Mouse (Mus musculus) MEL (cell line): ENCODE measurements around the gene Zc3h12d. TPM values are rescaled to one million over a fixed set of nuclear protein-coding genes. Genes with fewer than 3 reads are reported as not detected.

ENCODE experiments used
- DNase-seq: peaks from one replicate; pipeline ENCODE4 v3.0.0; 2011; ENCODE audit warnings: low read depth, low spot score
- H3K27ac ChIP-seq: 2 replicates; pipeline ENCODE4 v1.5.1; 2012; ENCODE audit warnings: low read depth, mild to moderate bottlenecking, control low read depth, low read length, moderate library complexity; ENCODE audit not compliant: control insufficient read depth
- H3K27me3 ChIP-seq, 2 experiments: fragments of 150-350 bp in 1 of 2; sonication (generic) in 1 of 2; 2 replicates each; pipeline ENCODE4 v1.6.1; 2012; ENCODE audit warnings: low read length in 2 of 2, mild to moderate bottlenecking in 2 of 2, improper control_type of control experiment in 1 of 2, moderate library complexity in 1 of 2; ENCODE audit not compliant: insufficient read depth in 2 of 2, control insufficient read depth in 1 of 2
- H3K36me3 ChIP-seq, 2 experiments: 2 replicates each; pipeline ENCODE4 v1.6.1; 2012 to 2014; ENCODE audit warnings: low read length in 2 of 2, improper control_type of control experiment in 1 of 2, inconsistent platforms in 1 of 2, mild to moderate bottlenecking in 1 of 2; ENCODE audit not compliant: insufficient read depth in 2 of 2, control insufficient read depth in 1 of 2
- H3K4me1 ChIP-seq, 2 experiments: fragments of 150-350 bp in 1 of 2; sonication (generic) in 1 of 2; 2 replicates each; pipeline ENCODE4 v1.6.1; 2012; ENCODE audit warnings: low read length in 2 of 2, improper control_type of control experiment in 1 of 2, mild to moderate bottlenecking in 1 of 2; ENCODE audit not compliant: insufficient read depth in 2 of 2, control insufficient read depth in 1 of 2
- H3K4me3 ChIP-seq, 2 experiments: fragments of 150-350 bp in 1 of 2; sonication (generic) in 1 of 2; 2 replicates each; pipeline ENCODE4 v1.5.1; 2012; ENCODE audit warnings: low read depth in 2 of 2, low read length in 2 of 2, mild to moderate bottlenecking in 2 of 2, moderate library complexity in 2 of 2, control low read depth in 1 of 2, improper control_type of control experiment in 1 of 2; ENCODE audit not compliant: control insufficient read depth in 1 of 2, insufficient read depth in 1 of 2
- H3K79me2 ChIP-seq: 2 replicates; pipeline ENCODE4 v1.6.1; 2012; ENCODE audit warnings: mild to moderate bottlenecking, low read length, moderate library complexity; ENCODE audit not compliant: control insufficient read depth, poor library complexity, insufficient read depth
- H3K9ac ChIP-seq: 2 replicates; pipeline ENCODE4 v1.6.1; 2012; ENCODE audit warnings: low read depth, mild to moderate bottlenecking, control low read depth, low read length, moderate library complexity; ENCODE audit not compliant: control insufficient read depth, poor library complexity, severe bottlenecking
- H3K9me3 ChIP-seq: fragments of 150-350 bp; sonication (generic); replicated peaks from 2 replicates; pipeline ENCODE4 v1.6.1; 2012; ENCODE audit warnings: mild to moderate bottlenecking, low read length, improper control_type of control experiment, moderate library complexity; ENCODE audit not compliant: insufficient read depth
- CTCF ChIP-seq, 3 experiments: IDR thresholded peaks in 2 of 3; conservative IDR thresholded peaks in 1 of 3; 2 replicates each; pipeline ENCODE4 v1.5.1; 2011 to 2012; ENCODE audit warnings: low read length in 3 of 3, low read depth in 2 of 3, mild to moderate bottlenecking in 2 of 3, improper control_type of control experiment in 1 of 3, inconsistent platforms in 1 of 3, mixed read lengths in 1 of 3, moderate library complexity in 1 of 3; ENCODE audit not compliant: control insufficient read depth in 1 of 3, insufficient read depth in 1 of 3, poor library complexity in 1 of 3, severe bottlenecking in 1 of 3
- ETS1 ChIP-seq: IDR thresholded peaks from 2 replicates; pipeline ENCODE4 v1.6.1; 2012; ENCODE audit warnings: low read depth, mild to moderate bottlenecking, inconsistent platforms, low read length, improper control_type of control experiment, moderate library complexity
- GABPA ChIP-seq: IDR thresholded peaks from 2 replicates; pipeline ENCODE4 v1.6.1; 2012; ENCODE audit warnings: low read depth, mild to moderate bottlenecking, inconsistent platforms, low read length, improper control_type of control experiment, moderate library complexity
- GATA1 ChIP-seq: IDR thresholded peaks from 2 replicates; pipeline ENCODE4 v1.6.1; 2011; ENCODE audit warnings: low read depth, low read length, improper control_type of control experiment
- JUND ChIP-seq: IDR thresholded peaks from 2 replicates; pipeline ENCODE4 v1.6.1; 2011; ENCODE audit warnings: low read depth, mild to moderate bottlenecking, improper control_type of control experiment, low read length
- KAT2A ChIP-seq: conservative IDR thresholded peaks from 2 replicates; pipeline ENCODE4 v1.6.1; 2012; ENCODE audit warnings: low read depth, low read length, improper control_type of control experiment, inconsistent platforms
- MXI1 ChIP-seq: IDR thresholded peaks from 2 replicates; pipeline ENCODE4 v1.6.1; 2011; ENCODE audit warnings: mild to moderate bottlenecking, low read depth, low read length, improper control_type of control experiment
- MYC ChIP-seq: IDR thresholded peaks from 2 replicates; pipeline ENCODE4 v1.6.1; 2011; ENCODE audit warnings: low read depth, mild to moderate bottlenecking, low read length, improper control_type of control experiment, moderate library complexity
- NELFE ChIP-seq: IDR thresholded peaks from 2 replicates; pipeline ENCODE4 v1.6.1; 2011; ENCODE audit warnings: low read depth, low read length, improper control_type of control experiment
- NRF1 ChIP-seq: IDR thresholded peaks from 2 replicates; pipeline ENCODE4 v1.6.1; 2014; ENCODE audit warnings: low read depth, mild to moderate bottlenecking, inconsistent platforms, low read length, improper control_type of control experiment, moderate library complexity; ENCODE audit not compliant: poor library complexity, insufficient read depth, severe bottlenecking
- POLR2AphosphoS5 ChIP-seq: IDR thresholded peaks from 2 replicates; pipeline ENCODE4 v1.6.1; 2012; ENCODE audit warnings: low read depth, borderline replicate concordance, mild to moderate bottlenecking, inconsistent platforms, low read length, moderate library complexity, mixed read lengths
- RAD21 ChIP-seq: IDR thresholded peaks from 2 replicates; pipeline ENCODE4 v1.6.1; 2011; ENCODE audit warnings: mild to moderate bottlenecking, low read depth, low read length, improper control_type of control experiment
- SIN3A ChIP-seq: IDR thresholded peaks from 2 replicates; pipeline ENCODE4 v1.6.1; 2012; ENCODE audit warnings: low read length, improper control_type of control experiment, inconsistent platforms
- SMC3 ChIP-seq: IDR thresholded peaks from 2 replicates; pipeline ENCODE4 v1.6.1; 2011; ENCODE audit warnings: low read depth, low read length, improper control_type of control experiment
- TAL1 ChIP-seq: IDR thresholded peaks from 2 replicates; pipeline ENCODE4 v1.6.1; 2012; ENCODE audit warnings: mild to moderate bottlenecking, inconsistent platforms, low read length, moderate library complexity, mixed read lengths
- TBP ChIP-seq: IDR thresholded peaks from 2 replicates; pipeline ENCODE4 v1.8.0; 2011; ENCODE audit warnings: low read depth, low read length, improper control_type of control experiment
- TCF12 ChIP-seq: IDR thresholded peaks from 2 replicates; pipeline ENCODE4 v1.6.1; 2014; ENCODE audit warnings: low read depth, mild to moderate bottlenecking, inconsistent platforms, low read length, improper control_type of control experiment, moderate library complexity
- USF1 ChIP-seq: IDR thresholded peaks from 2 replicates; pipeline ENCODE4 v1.6.1; 2014; ENCODE audit warnings: low read depth, mild to moderate bottlenecking, inconsistent platforms, low read length, improper control_type of control experiment, moderate library complexity
- USF2 ChIP-seq, 2 experiments: IDR thresholded peaks; 2 replicates each; pipeline ENCODE4 v1.6.1; 2011 to 2012; ENCODE audit warnings: improper control_type of control experiment in 2 of 2, low read length in 2 of 2, borderline replicate concordance in 1 of 2, inconsistent platforms in 1 of 2, low read depth in 1 of 2, mild to moderate bottlenecking in 1 of 2; ENCODE audit not compliant: insufficient read depth in 1 of 2
- ZC3H11A ChIP-seq: IDR thresholded peaks from 2 replicates; pipeline ENCODE4 v1.6.1; 2012; ENCODE audit warnings: low read depth, mild to moderate bottlenecking, inconsistent platforms, low read length, improper control_type of control experiment
- polyA plus RNA-seq, 2 experiments: library from polyadenylated mRNA; stranded (reverse) in 1 of 2; unstranded in 1 of 2; fragments of >175 nt in 1 of 2; fragments of >200 nt in 1 of 2; gene quantifications; 2 replicates each; pipeline versions ENCODE4 v1.2.1 to v1.2.4; 2012; ENCODE audit warnings: low replicate concordance in 2 of 2, low read depth in 1 of 2; ENCODE audit not compliant: insufficient read length in 2 of 2, insufficient read depth in 1 of 2, missing spikeins in 1 of 2
- total RNA-seq: library from RNA; depleted of rRNA; stranded (reverse); fragments of 300-350 nt; gene quantifications from 2 replicates; pipeline ENCODE4 v1.2.3, GENCODE M21; 2012

The Zc3h12d gene
- total and polyA plus RNA-seq, 3 experiments = not detected

DNA sequence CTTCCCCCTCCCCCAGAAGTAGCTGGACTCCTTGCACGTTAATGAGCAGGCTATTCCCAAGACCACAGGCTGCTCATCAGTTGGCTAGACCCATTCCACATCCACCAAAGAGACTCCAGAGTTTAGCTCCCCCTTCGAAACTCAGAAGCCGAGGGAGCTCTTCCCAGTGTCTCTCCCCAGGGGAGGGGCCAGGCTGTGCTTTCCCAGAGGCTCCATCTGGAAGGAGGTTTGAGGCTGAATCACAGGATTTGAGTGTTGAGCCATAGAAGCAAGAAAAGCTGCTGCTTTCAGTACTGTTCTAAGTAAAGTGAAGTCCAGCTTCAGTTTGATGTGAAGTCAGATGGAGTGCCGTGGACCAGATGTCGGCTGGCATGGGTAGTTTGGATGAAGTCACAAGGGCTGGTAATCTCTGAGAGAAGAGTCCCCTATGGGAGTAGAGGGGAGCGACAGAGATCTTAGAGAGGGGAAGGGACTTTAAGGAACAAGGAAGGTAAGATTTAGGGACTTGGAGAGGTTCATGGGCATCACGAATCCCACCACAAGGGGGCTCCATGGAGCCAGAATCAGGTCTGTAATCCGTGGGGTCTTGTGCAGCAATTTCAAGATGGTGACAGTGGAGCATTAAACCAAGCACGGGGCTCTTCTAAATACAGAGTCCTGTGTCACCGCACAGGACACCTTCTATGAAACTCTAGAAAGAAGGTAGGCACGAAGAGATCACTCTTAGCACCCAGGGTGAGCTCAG is 38.5 kb downstream of the Zc3h12d start:
- no peaks in the 10 kb centered on the region for H3K9me3 ChIP-seq
- peak; percentile 70 for DNase-seq
- no peaks in the 10 kb centered on the region; a peak in 1 of 4 replicates for H3K4me1 ChIP-seq
- H3K27me3 ChIP-seq = no peaks in the 10 kb centered on the region
- no peaks in the 10 kb centered on the region for H3K36me3 ChIP-seq
- TF ChIP-seq POLR2AphosphoS5 (no peak), RAD21 (peak; percentile 72), CTCF (IDR thresholded peaks at IDR 0.05 in 2 of 3, conservative IDR thresholded peaks at IDR 0.05 in 1 of 3; ENCODE audit: control insufficient read depth in 1 of 3, insufficient read depth in 1 of 3, low read depth in 2 of 3, low read length in 3 of 3, poor library complexity in 1 of 3, severe bottlenecking in 1 of 3) (peak; percentile 71 to 80 (median 77)), JUND (no peak), NRF1 (no peak), ETS1 (no peak), USF2 (IDR thresholded peaks at IDR 0.05; ENCODE audit: borderline replicate concordance in 1 of 2, insufficient read depth in 1 of 2, low read depth in 1 of 2, low read length in 2 of 2) (no peak), ZC3H11A (peak; percentile 83), MXI1 (no peak), SMC3 (peak; percentile 94)
- H3K79me2 ChIP-seq = no peaks in the 10 kb centered on the region
- no peak overlapping the region for H3K9ac ChIP-seq
- no peak overlapping the region for H3K4me3 ChIP-seq
- no peak overlapping the region for H3K27ac ChIP-seq

DNA sequence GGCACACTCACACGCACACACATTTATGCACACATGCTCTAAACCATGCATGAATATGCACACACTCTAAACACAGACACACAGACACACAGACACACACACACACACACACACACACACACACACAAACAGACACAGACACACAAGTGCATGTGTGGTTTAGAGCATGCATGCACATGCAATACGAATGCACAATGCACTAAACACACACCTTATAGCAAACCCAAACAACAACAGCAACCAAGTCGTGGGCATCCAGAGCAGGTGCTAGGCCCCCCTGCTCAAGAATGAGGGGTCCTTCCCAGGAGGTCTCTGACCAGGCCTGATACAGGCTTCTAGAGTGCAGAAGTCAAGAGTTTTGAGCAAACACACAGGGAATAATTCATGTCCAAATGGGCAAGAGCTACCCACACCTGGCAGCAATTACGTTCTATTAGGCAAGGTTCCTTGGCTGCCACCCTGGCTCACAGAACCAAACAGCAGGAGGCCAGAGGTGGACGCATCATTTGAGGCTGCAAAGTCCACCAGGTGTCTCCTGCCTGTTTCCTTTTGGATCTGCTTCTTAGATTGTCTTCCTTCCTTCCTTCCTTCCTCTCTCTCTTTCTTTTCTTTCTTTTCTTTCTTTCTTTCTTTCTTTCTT is 39.2 kb downstream of the Zc3h12d start:
- TF ChIP-seq USF1 (no peak), TAL1 (no peak), RAD21 (no peak), KAT2A (no peak), USF2 (IDR thresholded peaks at IDR 0.05; ENCODE audit: borderline replicate concordance in 1 of 2, insufficient read depth in 1 of 2, low read depth in 1 of 2, low read length in 2 of 2) (no peak), NELFE (no peak), TBP (no peak), SIN3A (no peak), CTCF (IDR thresholded peaks at IDR 0.05 in 2 of 3, conservative IDR thresholded peaks at IDR 0.05 in 1 of 3; ENCODE audit: control insufficient read depth in 1 of 3, insufficient read depth in 1 of 3, low read depth in 2 of 3, low read length in 3 of 3, poor library complexity in 1 of 3, severe bottlenecking in 1 of 3) (no peak), GABPA (no peak), GATA1 (no peak), JUND (no peak), ZC3H11A (no peak), MYC (no peak), TCF12 (no peak)
- no peak overlapping the region for H3K27ac ChIP-seq

More for the DNA sequence above, 39.2 kb downstream of the Zc3h12d start:
- H3K9me3 ChIP-seq = no peaks in the 10 kb centered on the region
- no peaks in the 10 kb centered on the region for H3K79me2 ChIP-seq
- DNase-seq = no peak
- no peak overlapping the region for H3K9ac ChIP-seq
- no peak overlapping the region for H3K4me3 ChIP-seq
- no peaks in the 10 kb centered on the region for H3K27me3 ChIP-seq
- H3K36me3 ChIP-seq = no peaks in the 10 kb centered on the region
- H3K4me1 ChIP-seq = no peaks in the 10 kb centered on the region; a peak in 1 of 4 replicates
